ENCODE assay signal across 9 mouse cellular contexts in genomic region chr7:125674916-125675315, GRCm38 (mm10). TPM values are rescaled to one million over a fixed set of nuclear protein-coding genes. Genes with fewer than 3 reads are reported as not detected.
DNase-seq lines count a peak whose midpoint lies in the region; ATAC-seq and TF ChIP-seq lines count a peak whose summit lies in the region.
"Had no signal": no experiment of that assay in that cellular context is flagged by ENCODE, and none has a peak within 500 bp of the region (broad histone marks: within the 10 kb centered on the region; RNA-seq: fewer than 3 reads in every experiment).

No protein-coding gene starts in this region.

- DNase-seq in heart, adult 18-20 months = peak; percentile 27 to 74
- DNase-seq in testis, postnatal 10 days (ENCODE audit: low spot score) = peak; percentile 73
- no peak for DNase-seq in testis, postnatal 14 days (ENCODE audit: low spot score)
- peak; percentile 58 for DNase-seq in cerebellum, adult 9-10 months
- peak; percentile 70 for DNase-seq in hindbrain, postnatal 0 days (ENCODE audit: low spot score)
- peak; percentile 71 for DNase-seq in lung, postnatal 14 days
- DNase-seq in thymus, postnatal 14 days = peak; percentile 65

- no peaks in the 10 kb centered on the region for H3K27me3 ChIP-seq in heart, embryonic 11.5 days (ENCODE audit: control insufficient read depth, insufficient read depth, low read length)
- H3K27me3 ChIP-seq in hindbrain, postnatal 0 days (ENCODE audit: insufficient read depth, low read length) = no peaks in the 10 kb centered on the region
- H3K27me3 ChIP-seq: embryonic facial prominence, embryonic 12.5 days had no signal

- no peak overlapping the region for H3K4me3 ChIP-seq in heart, embryonic 11.5 days (ENCODE audit: low read depth, low read length)
- H3K4me3 ChIP-seq in hindbrain, postnatal 0 days (ENCODE audit: low read length) = no peak overlapping the region
- H3K4me3 ChIP-seq: embryonic facial prominence, embryonic 12.5 days had no signal

- ATAC-seq in heart, embryonic 11.5 days (replicated peaks; ENCODE audit: insufficient number of reproducible peaks, low FRiP score, low TSS enrichment) = no peak
- 0 out of 2 replicates have a peak, but pooled peaks have one; percentile 32 for ATAC-seq in hindbrain, postnatal 0 days

- TF ChIP-seq CTCF in hindbrain, postnatal 0 days (IDR thresholded peaks at IDR 0.05; ENCODE audit: low read depth) = peak; percentile 83

- 81% methylated on average over 2 of the region's 2 CpGs for WGBS in heart, embryonic 11.5 days (ENCODE audit: insufficient replicate concordance)
- WGBS in hindbrain, postnatal 0 days = 89% methylated on average over 2 of the region's 2 CpGs

- H3K27ac ChIP-seq in heart, embryonic 11.5 days (ENCODE audit: low read depth, low read length) = no peak overlapping the region
- H3K27ac ChIP-seq in hindbrain, postnatal 0 days = no peak overlapping the region
- H3K27ac ChIP-seq: embryonic facial prominence, embryonic 12.5 days had no signal

- H3K4me1 ChIP-seq in heart, embryonic 11.5 days (ENCODE audit: control insufficient read depth, insufficient read depth, low read length) = no peaks in the 10 kb centered on the region
- H3K4me1 ChIP-seq in hindbrain, postnatal 0 days (ENCODE audit: insufficient read depth, low read length) = no peaks in the 10 kb centered on the region
- H3K4me1 ChIP-seq: embryonic facial prominence, embryonic 12.5 days had no signal

- no peak overlapping the region for H3K4me2 ChIP-seq in heart, embryonic 11.5 days
- H3K4me2 ChIP-seq in hindbrain, postnatal 0 days (ENCODE audit: low read depth, low read length) = no peak overlapping the region
- H3K4me2 ChIP-seq: embryonic facial prominence, embryonic 12.5 days had no signal

- peaks cover 80% of the 10 kb centered on the region for H3K36me3 ChIP-seq in heart, embryonic 11.5 days (ENCODE audit: control insufficient read depth, insufficient read depth, low read length)
- H3K36me3 ChIP-seq in hindbrain, postnatal 0 days (ENCODE audit: insufficient read depth, low read length) = peaks cover 92% of the 10 kb centered on the region

- no peaks in the 10 kb centered on the region for H3K9me3 ChIP-seq in heart, embryonic 11.5 days (replicated peaks; ENCODE audit: control insufficient read depth, low read length)
- no peaks in the 10 kb centered on the region for H3K9me3 ChIP-seq in hindbrain, postnatal 0 days (ENCODE audit: low read length)
- H3K9me3 ChIP-seq: embryonic facial prominence, embryonic 12.5 days had no signal

- H3K9ac ChIP-seq in heart, embryonic 11.5 days (ENCODE audit: low read depth, low read length) = no peak overlapping the region
- no peak overlapping the region for H3K9ac ChIP-seq in hindbrain, postnatal 0 days (replicated peaks; ENCODE audit: low read length)
- H3K9ac ChIP-seq: embryonic facial prominence, embryonic 12.5 days had no signal

RNA-seq across cellular contexts. Expression of gene Gtf3c1, which starts 32.7 kb away (rescaled TPM):
- 10 to 100 TPM; 48.1 to 57.9 TPM for total RNA-seq in heart, adult 18-20 months (2021)
- polyA plus RNA-seq in heart, embryonic 11.5 days (2014; fragmentation: Nextera tagmentation; extraction: Ambion mirVana) = 32.1 and 33.2 TPM in 2 replicates
- total RNA-seq in hindbrain, postnatal 0 days (2014; rRNA removed) = 70.2 and 78.2 TPM in 2 replicates
- polyA plus RNA-seq in hindbrain, postnatal 0 days (2015; fragmentation: Nextera tagmentation; extraction: Ambion mirVana) = 16.7 and 17.7 TPM in 2 replicates

RNA-seq across cellular contexts. Expression of gene D430042O09Rik, which starts 32.8 kb away (rescaled TPM):
- 10 to 100 TPM in 1 of 2 experiments, 1 to 10 TPM in 1; 7.9 to 11.9 TPM for total RNA-seq in heart, adult 18-20 months (2021)
- polyA plus RNA-seq in heart, embryonic 11.5 days (2014; fragmentation: Nextera tagmentation; extraction: Ambion mirVana) = 8.7 and 9.4 TPM in 2 replicates
- 17.8 and 18.7 TPM in 2 replicates for total RNA-seq in hindbrain, postnatal 0 days (2014; rRNA removed)
- 3.7 and 4.5 TPM in 2 replicates for polyA plus RNA-seq in hindbrain, postnatal 0 days (2015; fragmentation: Nextera tagmentation; extraction: Ambion mirVana)
